Mouse (Mus musculus): ENCODE results near the gene Ppip5k2.

DNA sequence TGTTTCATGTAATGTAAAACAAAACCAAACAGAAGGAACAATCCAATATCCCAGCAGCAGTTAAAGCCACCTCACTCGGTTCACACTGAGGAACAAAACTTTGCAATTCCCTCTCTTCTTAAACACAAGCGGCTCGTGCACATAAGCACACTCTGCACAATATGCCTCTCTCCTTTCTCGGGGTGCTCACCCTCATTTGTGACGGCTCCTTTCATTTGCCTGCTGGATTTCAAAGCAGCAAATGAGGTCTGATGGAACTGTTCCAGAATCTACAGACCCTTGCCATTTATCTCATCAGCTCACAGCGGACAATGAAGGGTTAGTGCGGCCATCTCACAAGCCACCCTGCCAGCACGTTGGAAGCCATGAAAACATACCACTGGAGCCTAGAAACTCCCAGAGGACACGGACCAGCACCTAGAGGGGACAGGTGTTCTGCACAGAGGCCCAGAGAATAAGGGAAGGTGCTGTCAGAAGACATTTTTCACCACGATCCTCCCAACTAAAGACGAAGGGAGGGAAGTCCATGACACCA, 55.8 kb downstream of the Ppip5k2 start:
- no peak for TF ChIP-seq EP300 (IDR thresholded peaks at IDR 0.05; ENCODE audit: insufficient read depth, low read depth, low read length)
- no peak for TF ChIP-seq CTCF (IDR thresholded peaks at IDR 0.05)
- no peak for TF ChIP-seq POLR2A (IDR thresholded peaks at IDR 0.05; ENCODE audit: insufficient read depth, low read depth, low read length)

All from heart, adult 2 months (tissue).